Mouse (Mus musculus) neutrophil, adult 83 days (primary cell): Measurements from ENCODE around the gene Fam71e1. TPM values are rescaled to one million over a fixed set of nuclear protein-coding genes. Genes with fewer than 3 reads are reported as not detected.

Experiments used
- total RNA-seq, 2 experiments: library from RNA; stranded (reverse); gene quantifications; one replicate each; pipeline ENCODE4 v1.2.4; 2023

The Fam71e1 gene
- total RNA-seq: 1 to 10 TPM; 2.4 to 7.1 TPM

GRCm38 (mm10) chr7:44495992-44496770 is at the start of gene Fam71e1, which contains the start of gene Emc10:
Gene Fam71e1 (plus strand): TSS chr7:44496581.
Gene Emc10 (minus strand): TSS chr7:44496529.

GRCm38 (mm10) chr7:44465111-44465510 is 31.3 kb upstream of the Fam71e1 start, which contains the start of gene Aspdh:
Gene Aspdh (plus strand): TSS chr7:44465391.

GRCm38 (mm10) chr7:44467811-44468411 is 28.5 kb upstream of the Fam71e1 start, which contains the start of gene Josd2:
Gene Josd2 (plus strand): TSS chr7:44467980.

GRCm38 (mm10) chr7:44524502-44524901 is 28.1 kb downstream of the Fam71e1 start, which contains the start of gene Mybpc2:
Gene Mybpc2 (minus strand): TSS chr7:44524656.

GRCm38 (mm10) chr7:44531946-44532732 is 35.8 kb downstream of the Fam71e1 start, which contains the start of gene Spib:
Gene Spib (minus strand): TSS chr7:44532071.

GRCm38 (mm10) chr7:44548497-44549087 is 52.2 kb downstream of the Fam71e1 start, which contains the start of gene Pold1:
Gene Pold1 (minus strand): TSS chr7:44548849.

Other genes starting within 250 kb of the Fam71e1 start
- under 1 TPM; 0.66 to 0.90 TPM for gene 1700028J19Rik, start 249.9 kb upstream of the Fam71e1 start, total RNA-seq
- 10 to 100 TPM; 24.0 to 31.4 TPM for gene 2410002F23Rik, start 249.9 kb upstream of the Fam71e1 start, total RNA-seq
- not detected for gene Acp4, start 239.2 kb upstream of the Fam71e1 start, total RNA-seq
- not detected for gene Gm15517, start 235.1 kb upstream of the Fam71e1 start, total RNA-seq
- gene Clec11a, start 189.7 kb upstream of the Fam71e1 start, total RNA-seq: under 1 TPM; 0.61 to 0.93 TPM
- gene Shank1, start 186.3 kb upstream of the Fam71e1 start, total RNA-seq: under 1 TPM; 0.26 to 0.46 TPM
- gene Syt3, start 112.5 kb upstream of the Fam71e1 start, total RNA-seq: under 1 TPM in 1 of 2 experiments, not detected in 1; 0.24 TPM
- not detected for gene 1700008O03Rik, start 110.8 kb upstream of the Fam71e1 start, total RNA-seq
- not detected for gene Lrrc4b, start 67.6 kb upstream of the Fam71e1 start, total RNA-seq
- not detected for gene Aspdh, start 31.2 kb upstream of the Fam71e1 start, total RNA-seq
- 10 to 100 TPM; 37.7 to 41.6 TPM for gene Josd2, start 28.6 kb upstream of the Fam71e1 start, total RNA-seq
- gene Emc10, start 52 bp upstream of the Fam71e1 start, total RNA-seq: 10 to 100 TPM; 32.7 to 36.4 TPM
- under 1 TPM in 1 of 2 experiments, not detected in 1; 0.13 TPM for gene Mybpc2, start 28.1 kb downstream of the Fam71e1 start, total RNA-seq
- gene Spib, start 35.5 kb downstream of the Fam71e1 start, total RNA-seq: 1 to 10 TPM; 3.1 to 5.3 TPM
- gene Pold1, start 52.3 kb downstream of the Fam71e1 start, total RNA-seq: 10 to 100 TPM; 57.0 to 70.9 TPM
- 100 to 1,000 TPM; 255 to 301 TPM for gene Nr1h2, start 57.4 kb downstream of the Fam71e1 start, total RNA-seq
- 100 to 1,000 TPM; 142 to 164 TPM for gene Napsa, start 75.8 kb downstream of the Fam71e1 start, total RNA-seq
- under 1 TPM; 0.64 to 0.75 TPM for gene Kcnc3, start 94.1 kb downstream of the Fam71e1 start, total RNA-seq
- gene Myh14, start 174.3 kb downstream of the Fam71e1 start, total RNA-seq: not detected
- not detected for gene Izumo2, start 212.2 kb downstream of the Fam71e1 start, total RNA-seq